Mouse (Mus musculus) right cerebral cortex, postnatal 4 days (tissue): ENCODE data around the gene Cd69.

Experiments
- DNase-seq: peaks from one replicate; pipeline ENCODE4 v3.0.0-alpha.2; 2022

Gene Cd69

GRCm38 (mm10) chr6:129222188-129222800 is 52.9 kb downstream of the Cd69 start:
- no peak for DNase-seq

- DNase-seq = no peak
Measured at GRCm38 (mm10) chr6:129221053-129221452, 54.2 kb downstream of the Cd69 start.

- no peak for DNase-seq
Measured at GRCm38 (mm10) chr6:129219897-129220517, 55.2 kb downstream of the Cd69 start.

- DNase-seq = no peak
Measured at GRCm38 (mm10) chr6:129218191-129218696, 57.0 kb downstream of the Cd69 start.
